Mouse (Mus musculus) MEL (cell line): ENCODE measurements around the gene Hmbs. TPM values are rescaled to one million over a fixed set of nuclear protein-coding genes. Genes with fewer than 3 reads are reported as not detected.

Experiments used
- DNase-seq: peaks from one replicate; pipeline ENCODE4 v3.0.0; 2011; ENCODE audit warnings: low read depth, low spot score
- H3K27ac ChIP-seq: 2 replicates; pipeline ENCODE4 v1.5.1; 2012; ENCODE audit warnings: low read depth, mild to moderate bottlenecking, control low read depth, low read length, moderate library complexity; ENCODE audit not compliant: control insufficient read depth
- H3K27me3 ChIP-seq, 2 experiments: fragments of 150-350 bp in 1 of 2; sonication (generic) in 1 of 2; 2 replicates each; pipeline ENCODE4 v1.6.1; 2012; ENCODE audit warnings: low read length in 2 of 2, mild to moderate bottlenecking in 2 of 2, improper control_type of control experiment in 1 of 2, moderate library complexity in 1 of 2; ENCODE audit not compliant: insufficient read depth in 2 of 2, control insufficient read depth in 1 of 2
- H3K36me3 ChIP-seq, 2 experiments: 2 replicates each; pipeline ENCODE4 v1.6.1; 2012 to 2014; ENCODE audit warnings: low read length in 2 of 2, improper control_type of control experiment in 1 of 2, inconsistent platforms in 1 of 2, mild to moderate bottlenecking in 1 of 2; ENCODE audit not compliant: insufficient read depth in 2 of 2, control insufficient read depth in 1 of 2
- H3K4me1 ChIP-seq, 2 experiments: fragments of 150-350 bp in 1 of 2; sonication (generic) in 1 of 2; 2 replicates each; pipeline ENCODE4 v1.6.1; 2012; ENCODE audit warnings: low read length in 2 of 2, improper control_type of control experiment in 1 of 2, mild to moderate bottlenecking in 1 of 2; ENCODE audit not compliant: insufficient read depth in 2 of 2, control insufficient read depth in 1 of 2
- H3K4me3 ChIP-seq, 2 experiments: fragments of 150-350 bp in 1 of 2; sonication (generic) in 1 of 2; 2 replicates each; pipeline ENCODE4 v1.5.1; 2012; ENCODE audit warnings: low read depth in 2 of 2, low read length in 2 of 2, mild to moderate bottlenecking in 2 of 2, moderate library complexity in 2 of 2, control low read depth in 1 of 2, improper control_type of control experiment in 1 of 2; ENCODE audit not compliant: control insufficient read depth in 1 of 2, insufficient read depth in 1 of 2
- H3K79me2 ChIP-seq: 2 replicates; pipeline ENCODE4 v1.6.1; 2012; ENCODE audit warnings: mild to moderate bottlenecking, low read length, moderate library complexity; ENCODE audit not compliant: control insufficient read depth, poor library complexity, insufficient read depth
- H3K9ac ChIP-seq: 2 replicates; pipeline ENCODE4 v1.6.1; 2012; ENCODE audit warnings: low read depth, mild to moderate bottlenecking, control low read depth, low read length, moderate library complexity; ENCODE audit not compliant: control insufficient read depth, poor library complexity, severe bottlenecking
- H3K9me3 ChIP-seq: fragments of 150-350 bp; sonication (generic); replicated peaks from 2 replicates; pipeline ENCODE4 v1.6.1; 2012; ENCODE audit warnings: mild to moderate bottlenecking, low read length, improper control_type of control experiment, moderate library complexity; ENCODE audit not compliant: insufficient read depth
- CHD2 ChIP-seq: IDR thresholded peaks from 2 replicates; pipeline ENCODE4 v1.6.1; 2011; ENCODE audit warnings: low read length, improper control_type of control experiment
- CTCF ChIP-seq, 3 experiments: IDR thresholded peaks in 2 of 3; conservative IDR thresholded peaks in 1 of 3; 2 replicates each; pipeline ENCODE4 v1.5.1; 2011 to 2012; ENCODE audit warnings: low read length in 3 of 3, low read depth in 2 of 3, mild to moderate bottlenecking in 2 of 3, improper control_type of control experiment in 1 of 3, inconsistent platforms in 1 of 3, mixed read lengths in 1 of 3, moderate library complexity in 1 of 3; ENCODE audit not compliant: control insufficient read depth in 1 of 3, insufficient read depth in 1 of 3, poor library complexity in 1 of 3, severe bottlenecking in 1 of 3
- E2F4 ChIP-seq: IDR thresholded peaks from 2 replicates; pipeline ENCODE4 v1.6.1; 2011; ENCODE audit warnings: low read depth, low read length, improper control_type of control experiment, borderline replicate concordance
- EP300 ChIP-seq, 2 experiments: IDR thresholded peaks; 2 replicates each; pipeline ENCODE4 v1.6.1; 2011; ENCODE audit warnings: improper control_type of control experiment in 2 of 2, low read length in 2 of 2, low read depth in 1 of 2, mild to moderate bottlenecking in 1 of 2
- ETS1 ChIP-seq: IDR thresholded peaks from 2 replicates; pipeline ENCODE4 v1.6.1; 2012; ENCODE audit warnings: low read depth, mild to moderate bottlenecking, inconsistent platforms, low read length, improper control_type of control experiment, moderate library complexity
- GABPA ChIP-seq: IDR thresholded peaks from 2 replicates; pipeline ENCODE4 v1.6.1; 2012; ENCODE audit warnings: low read depth, mild to moderate bottlenecking, inconsistent platforms, low read length, improper control_type of control experiment, moderate library complexity
- GATA1 ChIP-seq: IDR thresholded peaks from 2 replicates; pipeline ENCODE4 v1.6.1; 2011; ENCODE audit warnings: low read depth, low read length, improper control_type of control experiment
- HCFC1 ChIP-seq: IDR thresholded peaks from 2 replicates; pipeline ENCODE4 v1.6.1; 2012; ENCODE audit warnings: low read depth, mild to moderate bottlenecking, inconsistent platforms, low read length, improper control_type of control experiment, moderate library complexity
- JUND ChIP-seq: IDR thresholded peaks from 2 replicates; pipeline ENCODE4 v1.6.1; 2011; ENCODE audit warnings: low read depth, mild to moderate bottlenecking, improper control_type of control experiment, low read length
- KAT2A ChIP-seq: conservative IDR thresholded peaks from 2 replicates; pipeline ENCODE4 v1.6.1; 2012; ENCODE audit warnings: low read depth, low read length, improper control_type of control experiment, inconsistent platforms
- MAFK ChIP-seq: IDR thresholded peaks from 2 replicates; pipeline ENCODE4 v1.6.1; 2011; ENCODE audit warnings: low read depth, mild to moderate bottlenecking, low read length, improper control_type of control experiment, borderline replicate concordance
- MEF2A ChIP-seq: IDR thresholded peaks from 2 replicates; pipeline ENCODE4 v1.6.1; 2014; ENCODE audit warnings: low read depth, mild to moderate bottlenecking, inconsistent platforms, low read length, improper control_type of control experiment; ENCODE audit not compliant: poor library complexity, insufficient replicate concordance, severe bottlenecking; ENCODE audit errors: extremely low read depth
- MXI1 ChIP-seq: IDR thresholded peaks from 2 replicates; pipeline ENCODE4 v1.6.1; 2011; ENCODE audit warnings: mild to moderate bottlenecking, low read depth, low read length, improper control_type of control experiment
- MYB ChIP-seq: IDR thresholded peaks from 2 replicates; pipeline ENCODE4 v1.6.1; 2011; ENCODE audit warnings: mild to moderate bottlenecking, low read depth, low read length, improper control_type of control experiment
- MYC ChIP-seq: IDR thresholded peaks from 2 replicates; pipeline ENCODE4 v1.6.1; 2011; ENCODE audit warnings: low read depth, mild to moderate bottlenecking, low read length, improper control_type of control experiment, moderate library complexity
- POLR2AphosphoS2 ChIP-seq: IDR thresholded peaks from 2 replicates; pipeline ENCODE4 v1.6.1; 2011; ENCODE audit warnings: low read length, improper control_type of control experiment
- POLR2AphosphoS5 ChIP-seq: IDR thresholded peaks from 2 replicates; pipeline ENCODE4 v1.6.1; 2012; ENCODE audit warnings: low read depth, borderline replicate concordance, mild to moderate bottlenecking, inconsistent platforms, low read length, moderate library complexity, mixed read lengths
- RAD21 ChIP-seq: IDR thresholded peaks from 2 replicates; pipeline ENCODE4 v1.6.1; 2011; ENCODE audit warnings: mild to moderate bottlenecking, low read depth, low read length, improper control_type of control experiment
- TAL1 ChIP-seq: IDR thresholded peaks from 2 replicates; pipeline ENCODE4 v1.6.1; 2012; ENCODE audit warnings: mild to moderate bottlenecking, inconsistent platforms, low read length, moderate library complexity, mixed read lengths
- TBP ChIP-seq: IDR thresholded peaks from 2 replicates; pipeline ENCODE4 v1.8.0; 2011; ENCODE audit warnings: low read depth, low read length, improper control_type of control experiment
- TCF12 ChIP-seq: IDR thresholded peaks from 2 replicates; pipeline ENCODE4 v1.6.1; 2014; ENCODE audit warnings: low read depth, mild to moderate bottlenecking, inconsistent platforms, low read length, improper control_type of control experiment, moderate library complexity
- UBTF ChIP-seq: IDR thresholded peaks from 2 replicates; pipeline ENCODE4 v1.6.1; 2012; ENCODE audit warnings: low read depth, mild to moderate bottlenecking, inconsistent platforms, low read length, improper control_type of control experiment, moderate library complexity, borderline replicate concordance; ENCODE audit not compliant: insufficient read depth
- USF2 ChIP-seq, 2 experiments: IDR thresholded peaks; 2 replicates each; pipeline ENCODE4 v1.6.1; 2011 to 2012; ENCODE audit warnings: improper control_type of control experiment in 2 of 2, low read length in 2 of 2, borderline replicate concordance in 1 of 2, inconsistent platforms in 1 of 2, low read depth in 1 of 2, mild to moderate bottlenecking in 1 of 2; ENCODE audit not compliant: insufficient read depth in 1 of 2
- ZC3H11A ChIP-seq: IDR thresholded peaks from 2 replicates; pipeline ENCODE4 v1.6.1; 2012; ENCODE audit warnings: low read depth, mild to moderate bottlenecking, inconsistent platforms, low read length, improper control_type of control experiment
- ZKSCAN1 ChIP-seq: IDR thresholded peaks from 2 replicates; pipeline ENCODE4 v1.6.1; 2012; ENCODE audit warnings: low read depth, mild to moderate bottlenecking, inconsistent platforms, low read length, improper control_type of control experiment, moderate library complexity
- ZMIZ1 ChIP-seq: IDR thresholded peaks from 2 replicates; pipeline ENCODE4 v1.6.1; 2012; ENCODE audit warnings: low read depth, mild to moderate bottlenecking, inconsistent platforms, low read length, improper control_type of control experiment, moderate library complexity
- ZNF384 ChIP-seq: IDR thresholded peaks from 2 replicates; pipeline ENCODE4 v1.6.1; 2012; ENCODE audit warnings: low read depth, mild to moderate bottlenecking, inconsistent platforms, low read length, improper control_type of control experiment
- polyA plus RNA-seq, 2 experiments: library from polyadenylated mRNA; stranded (reverse) in 1 of 2; unstranded in 1 of 2; fragments of >175 nt in 1 of 2; fragments of >200 nt in 1 of 2; gene quantifications; 2 replicates each; pipeline versions ENCODE4 v1.2.1 to v1.2.4; 2012; ENCODE audit warnings: low replicate concordance in 2 of 2, low read depth in 1 of 2; ENCODE audit not compliant: insufficient read length in 2 of 2, insufficient read depth in 1 of 2, missing spikeins in 1 of 2
- total RNA-seq: library from RNA; depleted of rRNA; stranded (reverse); fragments of 300-350 nt; gene quantifications from 2 replicates; pipeline ENCODE4 v1.2.3, GENCODE M21; 2012

Gene Hmbs
- total and polyA plus RNA-seq, 3 experiments: 138 to 145 TPM; not detected in 1

DNA sequence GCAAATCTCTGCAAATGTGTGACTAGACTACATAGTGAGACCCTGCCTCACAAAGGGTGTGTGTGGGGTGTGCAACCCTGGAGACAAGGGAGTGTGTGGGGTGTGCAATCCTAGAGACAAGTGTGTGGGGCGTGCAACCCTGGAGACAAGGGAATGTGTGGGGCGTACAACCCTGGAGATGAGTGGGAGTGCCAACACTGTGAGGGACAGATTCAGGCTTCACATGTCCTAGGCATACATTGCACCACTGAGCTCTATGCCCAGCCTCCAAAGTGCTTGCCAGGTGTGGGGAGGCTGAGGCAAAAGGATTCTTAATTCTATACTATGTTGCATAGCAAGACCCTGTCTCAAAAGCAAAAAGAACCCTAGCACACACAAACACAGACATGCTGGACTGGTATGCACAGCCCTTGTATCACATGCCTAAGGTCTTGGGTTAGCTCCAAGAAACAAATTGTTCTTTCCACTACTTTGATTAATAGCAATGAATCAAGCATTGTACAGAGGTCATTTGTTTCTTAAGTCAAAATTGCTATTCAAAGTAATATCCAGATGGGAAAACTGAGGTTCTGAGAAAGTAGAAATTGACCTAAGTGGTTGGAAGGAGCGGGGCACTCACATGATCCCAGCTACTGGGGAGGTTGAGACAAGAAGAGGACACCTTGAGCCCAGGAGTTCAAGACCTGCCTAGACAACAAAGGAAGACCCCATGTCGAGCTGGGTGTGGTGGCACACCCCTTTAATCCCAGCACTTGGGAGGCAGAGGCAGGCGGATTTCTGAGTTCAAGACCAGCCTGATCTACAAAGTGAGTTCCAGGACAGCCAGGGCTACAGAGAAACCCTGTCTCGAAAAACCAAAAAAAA is 1.8 kb upstream of the Hmbs start:
- no peaks in the 10 kb centered on the region for H3K27me3 ChIP-seq
- no peak overlapping the region for H3K4me3 ChIP-seq
- H3K9me3 ChIP-seq: no peaks in the 10 kb centered on the region
- H3K79me2 ChIP-seq: peaks cover 19% of the 10 kb centered on the region
- H3K36me3 ChIP-seq: peaks cover 6 to 27% of the 10 kb centered on the region in 2 experiments
- no peak overlapping the region for H3K9ac ChIP-seq
- H3K27ac ChIP-seq: no peak overlapping the region
- TF ChIP-seq USF2 (IDR thresholded peaks at IDR 0.05; ENCODE audit: borderline replicate concordance in 1 of 2, insufficient read depth in 1 of 2, low read depth in 1 of 2, low read length in 2 of 2): no peak
- TF ChIP-seq RAD21: no peak
- TF ChIP-seq MEF2A: no peak
- no peak for TF ChIP-seq TAL1
- no peak for TF ChIP-seq HCFC1
- TF ChIP-seq MYC: no peak
- TF ChIP-seq ZMIZ1: no peak
- no peak for TF ChIP-seq UBTF
- no peak for TF ChIP-seq CHD2
- TF ChIP-seq ETS1: no peak
- no peak for TF ChIP-seq E2F4
- TF ChIP-seq GABPA: no peak
- H3K4me1 ChIP-seq: peaks cover 8 to 23% of the 10 kb centered on the region in 2 experiments
- no peak for DNase-seq

DNA sequence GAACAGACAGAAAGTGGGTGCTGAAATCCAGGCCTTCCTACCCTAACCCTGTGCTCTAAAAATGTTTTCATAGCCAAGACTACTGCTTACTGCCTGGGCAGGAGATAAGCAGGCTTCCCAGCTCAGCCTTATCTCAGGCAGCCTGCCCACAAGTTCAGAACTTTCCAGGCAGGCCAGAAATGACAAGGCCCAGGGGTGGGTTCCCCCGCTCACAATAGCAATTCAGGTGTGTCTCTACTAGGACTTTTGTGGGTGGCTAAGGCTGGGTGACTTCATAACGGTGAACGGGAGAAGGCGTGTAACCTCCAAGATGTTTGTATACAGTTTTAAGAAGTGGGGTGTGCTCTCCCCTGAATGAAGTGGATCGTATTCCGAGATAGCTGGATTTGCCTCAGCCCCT is 738 bp downstream of the Hmbs start:
- DNase-seq: peak; percentile 93
- H3K9ac ChIP-seq: peak overlapping the region; percentile 90
- peaks cover 8 to 25% of the 10 kb centered on the region in 2 experiments for H3K4me1 ChIP-seq
- H3K79me2 ChIP-seq: peaks cover 25% of the 10 kb centered on the region
- peaks cover 0 to 27% of the 10 kb centered on the region in 2 experiments; a peak in 2 of 4 replicates for H3K36me3 ChIP-seq
- H3K4me3 ChIP-seq: peak overlapping the region; percentile 69 to 71
- H3K27me3 ChIP-seq: no peaks in the 10 kb centered on the region
- H3K9me3 ChIP-seq: no peaks in the 10 kb centered on the region
- H3K27ac ChIP-seq: peak overlapping the region; percentile 95
- no peak; the same call in 1 of the 2 replicates for TF ChIP-seq CHD2
- no peak for TF ChIP-seq GABPA
- TF ChIP-seq RAD21: no peak
- TF ChIP-seq TAL1: peak; percentile 98
- no peak for TF ChIP-seq USF2 (IDR thresholded peaks at IDR 0.05; ENCODE audit: borderline replicate concordance in 1 of 2, insufficient read depth in 1 of 2, low read depth in 1 of 2, low read length in 2 of 2)
- TF ChIP-seq ZNF384: no peak
- TF ChIP-seq POLR2AphosphoS2: peak; percentile 16
- no peak for TF ChIP-seq MYB
- no peak for TF ChIP-seq UBTF
- no peak for TF ChIP-seq E2F4
- no peak for TF ChIP-seq JUND
- peak; percentile 98 for TF ChIP-seq TCF12
- 0 out of 2 replicates have a peak, but pooled peaks have one; percentile 20 for TF ChIP-seq KAT2A
- no peak for TF ChIP-seq ZC3H11A
- TF ChIP-seq GATA1: peak; percentile 98
- TF ChIP-seq MXI1: peak; percentile 52
- TF ChIP-seq TBP: peak; percentile 44; the same call in 1 of the 2 replicates
- TF ChIP-seq MEF2A: 0 out of 2 replicates have a peak, but pooled peaks have one; percentile 47
- TF ChIP-seq MAFK: no peak
- TF ChIP-seq ZKSCAN1: no peak
- TF ChIP-seq POLR2AphosphoS5: no peak
- TF ChIP-seq CTCF (IDR thresholded peaks at IDR 0.05 in 2 of 3, conservative IDR thresholded peaks at IDR 0.05 in 1 of 3; ENCODE audit: control insufficient read depth in 1 of 3, insufficient read depth in 1 of 3, low read depth in 2 of 3, low read length in 3 of 3, poor library complexity in 1 of 3, severe bottlenecking in 1 of 3): no peak
- peak; percentile 91 for TF ChIP-seq ETS1
- TF ChIP-seq MYC: peak; percentile 68; the same call in 1 of the 2 replicates
- peak; percentile 94 to 96 for TF ChIP-seq EP300 (IDR thresholded peaks at IDR 0.05; ENCODE audit: low read depth in 1 of 2, low read length in 2 of 2)
